Mouse (Mus musculus) heart, embryonic 12.5 days (tissue): ENCODE data around the gene Sptlc3. TPM values are rescaled to one million over a fixed set of nuclear protein-coding genes. Genes with fewer than 3 reads are reported as not detected.

Experiments
- polyA plus RNA-seq: library from polyadenylated mRNA; unstranded; fragments of >200 nt; fragmentation: Nextera tagmentation; extraction: Ambion mirVana; gene quantifications from 2 replicates; pipeline ENCODE4 v1.2.1, GENCODE M21; 2016

The Sptlc3 gene
- polyA plus RNA-seq, 1 experiment from 2014 or later = 0.13 TPM

Other genes with a start within 250 kb of the Sptlc3 start
- gene Ism1, start 184.3 kb downstream of the Sptlc3 start, polyA plus RNA-seq = 0.47 and 0.64 TPM in 2 replicates